Mouse (Mus musculus) kidney, embryonic 15.5 days (tissue): ENCODE data around the gene Dguok. TPM values are rescaled to one million over a fixed set of nuclear protein-coding genes. Genes with fewer than 3 reads are reported as not detected.
A peak's percentile ranks its signal among the peaks of the same experiment; 100 is the strongest.

ENCODE experiments used
- ATAC-seq: fragments of 200-750 bp; cut with Nextera tagmentation; replicated peaks from 2 replicates; pipeline ENCODE4 v1.8.0; 2017; ENCODE audit warnings: moderate TSS enrichment; ENCODE audit not compliant: low FRiP score
- H3K27ac ChIP-seq: fragments of 300-500 bp; sonication (generic); 2 replicates; pipeline ENCODE4 v1.5.1; 2015; ENCODE audit warnings: mild to moderate bottlenecking, inconsistent platforms
- H3K27me3 ChIP-seq: fragments of 300-500 bp; sonication (generic); 2 replicates; pipeline ENCODE4 v1.6.1; 2015; ENCODE audit warnings: inconsistent platforms
- H3K36me3 ChIP-seq: fragments of 300-500 bp; sonication (generic); 2 replicates; pipeline ENCODE4 v1.6.1; 2015; ENCODE audit warnings: inconsistent platforms
- H3K4me1 ChIP-seq: fragments of 300-500 bp; sonication (generic); 2 replicates; pipeline ENCODE4 v1.6.1; 2015; ENCODE audit warnings: inconsistent platforms
- H3K4me2 ChIP-seq: fragments of 300-500 bp; sonication (generic); 2 replicates; pipeline ENCODE4 v1.6.1; 2015; ENCODE audit warnings: moderate library complexity, mild to moderate bottlenecking, inconsistent platforms
- H3K4me3 ChIP-seq: fragments of 300-500 bp; sonication (generic); replicated peaks from 2 replicates; pipeline ENCODE4 v1.5.1; 2015; ENCODE audit warnings: mild to moderate bottlenecking, inconsistent platforms
- H3K9ac ChIP-seq: fragments of 300-500 bp; sonication (generic); 2 replicates; pipeline ENCODE4 v1.6.1; 2015; ENCODE audit warnings: mild to moderate bottlenecking, inconsistent platforms
- H3K9me3 ChIP-seq: fragments of 300-500 bp; sonication (generic); replicated peaks from 2 replicates; pipeline ENCODE4 v1.6.1; 2016; ENCODE audit warnings: inconsistent platforms
- WGBS: fragments of 180-500 bp; shearing (Covaris S2); methylation state at CpG from one replicate; pipeline ENCODE4 v1.1.7; 2015; ENCODE audit warnings: mixed read lengths; 5-methylcytosine and 5-hydroxymethylcytosine counted together
- polyA plus RNA-seq: library from polyadenylated mRNA; unstranded; fragments of >200 nt; fragmentation: Nextera tagmentation; extraction: Ambion mirVana; gene quantifications from 2 replicates; pipeline ENCODE4 v1.2.1, GENCODE M21; 2015

Gene Dguok
- polyA plus RNA-seq, 1 experiment from 2014 or later: 83.8 TPM

DNA sequence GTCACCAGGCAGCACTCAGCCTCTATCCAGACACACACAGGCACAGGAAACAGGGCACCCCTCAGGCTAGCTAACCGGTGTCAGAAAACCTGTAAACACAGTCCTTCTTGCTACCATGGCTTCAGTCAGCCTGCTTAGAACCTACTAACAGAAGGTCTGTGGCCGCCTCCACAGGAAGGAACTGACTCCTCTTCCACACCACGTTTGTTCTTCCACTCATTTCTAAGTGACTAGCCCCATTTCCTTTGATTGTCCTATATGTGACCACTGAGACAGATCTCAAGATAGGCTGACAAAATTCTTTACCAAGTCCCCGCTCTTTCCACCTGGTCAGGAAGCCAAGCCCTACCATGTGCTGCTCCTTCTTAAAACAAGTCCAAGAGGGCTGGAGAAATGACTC, 57.9 kb downstream of the Dguok start:
- Histone ChIP-seq H3K9ac (no peak overlapping the region), H3K4me1 (peaks cover 96% of the 10 kb centered on the region), H3K9me3 (no peaks in the 10 kb centered on the region), H3K27ac (0 out of 2 replicates have a peak overlapping the region, but pooled peaks have one; percentile 48), H3K4me3 (no peak overlapping the region), H3K36me3 (peaks cover 34% of the 10 kb centered on the region), H3K4me2 (no peak overlapping the region), H3K27me3 (no peaks in the 10 kb centered on the region)
- 68% methylated on average over 4 of the region's 4 CpGs for WGBS
- ATAC-seq: no peak

DNA sequence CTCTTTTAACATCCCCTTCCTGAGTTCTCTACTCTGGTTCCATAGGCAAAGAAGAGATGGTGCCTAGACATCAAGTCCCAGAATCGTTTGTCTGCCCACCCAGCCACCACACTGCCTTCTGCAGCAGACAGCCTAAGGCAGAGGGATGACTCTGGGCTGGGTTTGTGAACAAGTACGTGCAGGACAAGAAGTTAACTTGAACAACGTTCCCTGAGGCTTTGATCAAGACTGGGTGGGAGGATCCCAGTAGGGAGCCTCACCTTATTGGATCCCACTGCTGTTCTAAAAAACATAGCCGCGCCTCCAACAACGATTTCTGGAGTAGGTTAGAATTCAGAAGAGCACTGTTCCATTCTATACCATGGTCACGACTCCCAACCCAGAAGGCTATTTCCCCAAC, 59.7 kb downstream of the Dguok start:
- no peak for ATAC-seq
- Histone ChIP-seq H3K9me3 (no peaks in the 10 kb centered on the region), H3K36me3 (peaks cover 31% of the 10 kb centered on the region), H3K27ac (no peak overlapping the region), H3K9ac (no peak overlapping the region), H3K4me1 (peaks cover 98% of the 10 kb centered on the region), H3K27me3 (no peaks in the 10 kb centered on the region), H3K4me3 (no peak overlapping the region), H3K4me2 (no peak overlapping the region)
- 64% methylated on average over 7 of the region's 7 CpGs for WGBS

DNA sequence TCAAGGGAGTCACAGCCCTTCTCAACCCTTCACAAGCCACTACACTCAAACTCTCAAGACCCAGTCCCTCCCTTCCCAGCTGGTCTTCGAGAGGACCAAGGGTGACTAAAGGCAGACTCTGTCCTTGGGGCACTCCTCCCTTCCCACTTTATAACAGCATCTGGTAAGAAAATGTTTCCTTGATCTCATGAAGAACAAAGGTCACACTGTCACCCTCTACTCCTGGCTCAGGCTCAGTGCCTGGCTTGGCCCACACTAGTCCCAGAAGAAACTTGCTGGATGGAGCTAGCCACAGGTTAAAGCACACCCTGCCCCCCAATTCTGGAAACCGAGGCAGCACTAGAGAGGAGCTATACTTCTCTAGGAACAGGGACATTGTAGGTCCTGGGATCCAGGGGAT, 61.0 kb downstream of the Dguok start:
- H3K27ac ChIP-seq: no peak overlapping the region
- H3K9ac ChIP-seq: no peak overlapping the region
- peaks cover 31% of the 10 kb centered on the region for H3K36me3 ChIP-seq
- no peak for ATAC-seq
- no peak overlapping the region for H3K4me2 ChIP-seq
- no peaks in the 10 kb centered on the region for H3K27me3 ChIP-seq
- peaks cover 98% of the 10 kb centered on the region for H3K4me1 ChIP-seq
- 72% methylated on average over 2 of the region's 2 CpGs for WGBS
- H3K4me3 ChIP-seq: no peak overlapping the region
- no peaks in the 10 kb centered on the region for H3K9me3 ChIP-seq

DNA sequence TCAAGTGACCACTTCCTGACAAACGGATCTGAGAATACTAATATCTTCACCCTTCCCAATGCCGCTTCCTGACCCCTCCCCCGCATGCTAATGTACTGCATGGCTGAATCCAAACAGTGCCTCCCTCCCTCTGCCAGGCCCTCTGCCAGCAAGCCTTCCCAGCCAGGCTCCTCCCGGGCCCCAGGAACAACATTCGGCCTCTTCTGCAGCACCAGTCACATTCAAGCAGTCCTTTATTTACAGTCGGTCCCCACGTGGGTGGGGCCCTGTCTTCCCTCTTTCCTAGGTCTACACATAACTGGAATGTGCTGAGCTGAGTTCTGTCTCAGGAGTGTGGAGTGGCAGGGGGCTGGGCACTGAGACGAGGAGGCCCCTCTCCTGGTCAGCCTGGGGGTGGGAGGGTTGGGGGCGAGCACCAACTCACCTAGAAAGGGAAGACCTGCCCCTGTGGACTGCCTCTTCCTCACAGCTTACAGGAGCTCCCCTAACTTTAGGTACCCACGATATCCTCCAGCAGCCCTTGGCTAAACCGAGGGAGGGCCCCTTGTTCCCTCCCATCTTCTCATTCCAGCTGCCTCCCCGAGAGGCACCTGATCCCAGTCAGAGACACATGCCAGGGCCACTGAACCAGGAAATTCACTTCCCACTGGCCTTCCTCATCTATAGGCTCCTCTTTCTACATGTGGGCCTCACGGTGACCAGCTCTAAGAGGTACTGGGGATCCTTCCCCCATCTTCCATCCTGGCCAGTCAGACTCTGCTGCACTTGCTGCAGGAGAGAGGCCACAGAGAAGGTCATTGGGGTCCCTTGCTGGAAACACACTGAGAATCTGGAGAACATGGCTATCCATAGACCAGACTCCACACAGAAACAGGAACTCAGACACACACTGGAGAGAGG, 63.1 kb downstream of the Dguok start:
- Histone ChIP-seq H3K4me1 (peaks cover 98% of the 10 kb centered on the region), H3K36me3 (peaks cover 31% of the 10 kb centered on the region), H3K27ac (peak overlapping the region; percentile 95), H3K4me2 (peak overlapping the region; percentile 86), H3K27me3 (no peaks in the 10 kb centered on the region), H3K4me3 (peak overlapping the region; percentile 74), H3K9ac (no peak overlapping the region), H3K9me3 (no peaks in the 10 kb centered on the region)
- ATAC-seq: peak; percentile 78
- WGBS: 3% methylated on average over 13 of the region's 13 CpGs

DNA sequence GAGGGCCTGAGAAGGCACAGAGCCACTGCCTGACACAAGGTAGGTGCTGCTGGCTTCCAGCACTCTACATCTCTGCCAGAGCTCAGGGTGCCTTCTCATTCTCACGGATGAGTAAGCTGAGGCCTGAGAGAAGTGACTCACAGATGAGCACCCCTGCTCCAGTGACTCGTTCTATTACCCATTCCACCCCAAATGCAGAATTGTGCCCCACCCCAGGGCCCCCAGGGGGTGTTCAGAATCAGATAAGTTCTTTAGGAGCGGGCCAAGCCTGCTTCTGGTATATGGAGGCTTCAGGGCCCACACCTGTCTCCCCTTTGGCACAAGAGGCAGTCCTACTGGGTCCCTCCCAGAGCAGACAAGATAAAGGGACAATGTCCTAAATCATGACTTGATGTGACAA, 64.1 kb downstream of the Dguok start:
- H3K4me2 ChIP-seq: peak overlapping the region; percentile 86
- H3K9ac ChIP-seq: peak overlapping the region; percentile 70
- peaks cover 31% of the 10 kb centered on the region for H3K36me3 ChIP-seq
- H3K27me3 ChIP-seq: no peaks in the 10 kb centered on the region
- H3K27ac ChIP-seq: peak overlapping the region; percentile 95
- H3K4me1 ChIP-seq: peaks cover 100% of the 10 kb centered on the region
- 35% methylated on average over 3 of the region's 3 CpGs for WGBS
- no peak for ATAC-seq
- peak overlapping the region; percentile 74 for H3K4me3 ChIP-seq
- no peaks in the 10 kb centered on the region for H3K9me3 ChIP-seq

DNA sequence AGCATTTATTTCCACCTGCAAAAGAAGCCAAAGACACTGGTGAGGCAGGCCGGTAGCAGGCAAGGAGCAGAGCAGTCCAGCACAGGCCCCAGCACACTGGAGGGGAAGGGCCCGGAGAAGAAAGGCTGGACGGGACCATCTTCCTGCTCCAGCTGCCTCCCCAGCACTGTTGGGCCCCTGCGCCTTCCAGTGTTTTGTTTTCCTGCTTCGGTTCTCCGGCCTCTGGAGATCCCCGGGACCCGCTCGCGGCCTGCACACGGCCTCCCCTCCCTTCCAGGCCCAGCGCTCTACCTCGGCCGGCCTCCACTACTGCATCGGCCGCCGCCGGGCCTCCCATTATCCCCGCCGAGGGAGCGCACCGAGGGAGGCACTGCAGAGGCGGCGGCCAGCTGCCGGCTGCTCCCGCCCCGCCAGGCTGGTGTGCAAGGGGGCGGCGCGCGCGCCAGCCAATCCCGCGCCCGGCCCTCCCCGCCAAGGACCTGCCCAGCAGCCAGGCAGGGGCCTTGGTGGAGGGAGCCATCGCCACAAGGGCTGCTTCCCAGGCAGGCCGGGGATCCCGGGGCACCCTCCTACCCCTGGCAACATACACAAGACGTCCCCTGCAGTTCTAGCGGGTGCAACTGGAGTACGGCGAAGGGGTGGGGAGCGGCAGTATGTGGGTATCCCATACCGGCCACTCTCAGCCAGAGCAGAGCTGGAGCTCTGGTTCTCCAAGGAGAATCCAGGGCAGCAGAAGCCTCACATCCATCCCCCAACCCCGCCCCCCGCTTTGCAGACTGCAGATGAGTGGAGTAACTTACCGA, 65.3 kb downstream of the Dguok start:
- peak; percentile 92 for ATAC-seq
- WGBS: under 1% methylated on average over 48 of the region's 48 CpGs
- Histone ChIP-seq H3K9ac (peak overlapping the region; percentile 70), H3K4me3 (peak overlapping the region; percentile 74), H3K36me3 (peaks cover 33% of the 10 kb centered on the region), H3K9me3 (no peaks in the 10 kb centered on the region), H3K27me3 (no peaks in the 10 kb centered on the region), H3K27ac (peak overlapping the region; percentile 95), H3K4me2 (peak overlapping the region; percentile 86), H3K4me1 (peaks cover 91% of the 10 kb centered on the region)

DNA sequence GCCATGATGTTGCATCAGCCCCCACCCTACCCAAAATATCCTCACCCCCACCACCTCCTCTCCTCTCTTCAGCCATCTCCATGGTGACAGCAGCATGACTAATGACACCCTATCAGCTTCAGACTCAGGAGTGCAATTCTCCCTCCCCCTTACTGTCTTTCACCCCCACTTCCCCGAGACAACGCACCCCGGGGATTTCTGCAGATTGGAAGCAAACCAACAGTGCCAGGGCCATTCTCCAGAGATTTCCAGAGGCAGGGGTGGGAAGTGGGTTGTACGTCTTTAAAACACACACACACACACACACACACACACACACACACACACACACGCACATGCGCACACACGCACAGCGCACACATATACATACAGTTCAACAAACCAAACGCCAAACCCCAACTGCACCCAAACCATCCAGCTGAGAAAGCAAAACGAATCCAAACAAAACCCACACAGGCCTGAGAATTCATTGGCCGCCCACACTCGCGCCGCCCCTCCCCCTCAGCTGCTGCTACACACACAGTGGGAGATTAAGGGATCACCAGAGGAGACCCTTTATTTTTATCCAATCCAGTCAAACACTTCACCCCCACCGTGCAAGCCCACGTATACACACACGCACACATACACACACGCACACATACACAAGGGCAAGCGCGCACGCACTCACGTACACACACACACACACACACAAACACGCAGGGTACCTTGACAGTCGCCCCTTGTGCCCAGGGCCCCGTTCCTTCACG, 66.1 kb downstream of the Dguok start:
- peaks cover 86% of the 10 kb centered on the region for H3K4me1 ChIP-seq
- peak; percentile 10; the same call in 1 of the 2 replicates for ATAC-seq
- H3K36me3 ChIP-seq: peaks cover 36% of the 10 kb centered on the region
- H3K27ac ChIP-seq: peak overlapping the region; percentile 95
- peak overlapping the region; percentile 86 for H3K4me2 ChIP-seq
- H3K4me3 ChIP-seq: peak overlapping the region; percentile 74
- WGBS: 3% methylated on average over 26 of the region's 26 CpGs
- H3K27me3 ChIP-seq: no peaks in the 10 kb centered on the region
- H3K9ac ChIP-seq: peak overlapping the region; percentile 70
- H3K9me3 ChIP-seq: no peaks in the 10 kb centered on the region

DNA sequence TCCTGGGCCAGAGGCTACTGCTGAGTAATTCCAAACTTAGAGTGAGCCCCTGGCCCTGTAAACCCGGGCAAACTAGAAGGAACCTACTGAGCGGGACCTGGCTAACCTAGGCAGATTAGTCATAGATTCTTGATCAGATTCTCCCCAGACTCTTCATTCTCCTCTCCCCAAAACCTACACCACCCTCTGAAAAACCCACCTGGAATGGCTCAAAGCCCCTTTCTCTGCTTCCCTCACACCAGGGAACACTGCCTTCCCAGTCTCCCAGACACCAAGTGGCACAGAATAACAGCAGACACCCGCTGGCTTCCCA, 66.6 kb downstream of the Dguok start:
- peaks cover 36% of the 10 kb centered on the region for H3K36me3 ChIP-seq
- H3K27me3 ChIP-seq: no peaks in the 10 kb centered on the region
- no peaks in the 10 kb centered on the region for H3K9me3 ChIP-seq
- 37% methylated on average over 3 of the region's 3 CpGs for WGBS
- peak overlapping the region; percentile 74 for H3K4me3 ChIP-seq
- peak overlapping the region; percentile 70 for H3K9ac ChIP-seq
- H3K4me1 ChIP-seq: peaks cover 86% of the 10 kb centered on the region
- H3K4me2 ChIP-seq: peak overlapping the region; percentile 86
- H3K27ac ChIP-seq: peak overlapping the region; percentile 95
- no peak for ATAC-seq

DNA sequence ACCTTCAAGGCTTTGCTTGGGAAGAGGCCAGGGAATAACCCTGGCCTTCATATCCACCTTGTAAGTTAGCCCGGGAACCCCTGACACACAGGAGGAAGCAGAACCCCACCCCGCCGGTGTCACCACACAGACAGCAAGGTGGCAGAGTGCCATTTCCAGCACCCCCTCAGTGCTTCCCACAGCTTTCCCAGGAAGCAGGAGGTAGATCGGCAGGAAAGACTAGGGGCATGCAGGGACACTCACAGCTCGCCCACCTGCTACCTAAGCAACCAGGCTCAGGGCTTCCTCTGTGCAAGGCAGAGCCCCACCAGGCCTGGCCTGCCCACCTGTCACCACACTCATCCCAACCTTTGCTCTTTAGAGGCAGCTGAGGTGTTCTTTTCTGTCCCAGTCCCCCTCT, 67.0 kb downstream of the Dguok start:
- peak overlapping the region; percentile 74 for H3K4me3 ChIP-seq
- H3K4me1 ChIP-seq: peaks cover 86% of the 10 kb centered on the region
- peaks cover 36% of the 10 kb centered on the region for H3K36me3 ChIP-seq
- H3K27ac ChIP-seq: 0 out of 2 replicates have a peak overlapping the region, but pooled peaks have one; percentile 15
- no peak for ATAC-seq
- peak overlapping the region; percentile 86 for H3K4me2 ChIP-seq
- H3K27me3 ChIP-seq: no peaks in the 10 kb centered on the region
- WGBS: 61% methylated on average over 5 of the region's 5 CpGs
- H3K9ac ChIP-seq: peak overlapping the region; percentile 70; the same call in 1 of the 2 replicates
- H3K9me3 ChIP-seq: no peaks in the 10 kb centered on the region

DNA sequence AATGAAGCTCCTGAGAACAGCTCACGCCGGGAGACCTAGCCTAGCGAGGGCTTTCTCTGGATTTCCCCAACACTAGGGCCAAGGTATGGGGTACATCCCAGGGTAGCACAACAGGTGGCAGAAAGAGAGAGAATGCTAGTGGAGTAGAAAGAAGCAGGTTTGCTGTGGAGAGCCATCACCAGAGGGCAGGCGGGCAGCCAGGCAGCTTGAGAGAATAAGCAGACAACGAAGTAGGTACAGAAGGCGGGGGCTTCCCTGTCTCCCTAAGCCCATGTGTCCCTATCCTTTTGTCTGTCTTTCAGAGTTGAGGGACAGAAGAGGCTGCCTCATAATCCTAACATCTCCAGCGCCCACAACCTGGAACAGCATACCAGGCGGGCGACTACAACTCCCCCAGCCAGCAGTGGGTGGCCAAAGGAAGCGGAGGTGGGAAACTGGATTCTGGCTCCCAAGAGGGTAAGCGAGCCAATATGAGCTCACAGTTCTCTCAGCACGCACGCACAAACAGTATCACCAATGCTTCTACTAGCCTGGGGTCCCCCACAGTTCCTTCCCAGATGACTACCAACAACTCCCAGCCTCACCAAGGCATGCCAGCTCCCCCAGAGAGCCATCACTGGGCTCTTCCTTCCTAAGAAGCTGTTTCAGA, 67.5 kb downstream of the Dguok start:
- 83% methylated on average over 13 of the region's 13 CpGs for WGBS
- Histone ChIP-seq H3K4me2 (peak overlapping the region; percentile 86), H3K36me3 (peaks cover 37% of the 10 kb centered on the region), H3K4me1 (peaks cover 86% of the 10 kb centered on the region), H3K4me3 (peak overlapping the region; percentile 74), H3K9ac (no peak overlapping the region), H3K9me3 (no peaks in the 10 kb centered on the region), H3K27me3 (no peaks in the 10 kb centered on the region), H3K27ac (0 out of 2 replicates have a peak overlapping the region, but pooled peaks have one; percentile 15)
- ATAC-seq: no peak

DNA sequence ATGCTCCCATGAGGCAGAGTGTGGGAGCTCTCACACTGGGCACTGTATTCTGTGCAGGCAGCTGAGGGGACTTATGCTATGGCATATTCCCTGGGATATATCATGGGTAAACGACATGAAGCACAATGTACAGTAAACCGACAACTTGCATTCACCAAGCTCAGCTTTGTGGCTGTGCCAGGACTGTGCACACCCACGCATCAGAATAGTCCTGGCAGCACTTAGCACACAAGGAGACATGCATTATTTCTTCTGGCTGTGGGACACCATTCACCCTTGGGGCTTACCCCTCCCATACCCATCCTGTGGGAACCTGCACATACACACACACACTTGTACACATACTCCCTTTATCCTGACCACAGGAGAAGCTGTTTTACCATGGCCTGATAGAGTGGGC, 68.2 kb downstream of the Dguok start:
- H3K9ac ChIP-seq: no peak overlapping the region
- no peaks in the 10 kb centered on the region for H3K9me3 ChIP-seq
- 0 out of 2 replicates have a peak overlapping the region, but pooled peaks have one; percentile 86 for H3K4me2 ChIP-seq
- 83% methylated on average over 3 of the region's 3 CpGs for WGBS
- H3K36me3 ChIP-seq: peaks cover 42% of the 10 kb centered on the region
- H3K27ac ChIP-seq: no peak overlapping the region
- peaks cover 86% of the 10 kb centered on the region for H3K4me1 ChIP-seq
- no peaks in the 10 kb centered on the region for H3K27me3 ChIP-seq
- ATAC-seq: no peak
- no peak overlapping the region for H3K4me3 ChIP-seq
